ENCODE assay signal across 12 mouse cellular contexts in the genomic region with DNA sequence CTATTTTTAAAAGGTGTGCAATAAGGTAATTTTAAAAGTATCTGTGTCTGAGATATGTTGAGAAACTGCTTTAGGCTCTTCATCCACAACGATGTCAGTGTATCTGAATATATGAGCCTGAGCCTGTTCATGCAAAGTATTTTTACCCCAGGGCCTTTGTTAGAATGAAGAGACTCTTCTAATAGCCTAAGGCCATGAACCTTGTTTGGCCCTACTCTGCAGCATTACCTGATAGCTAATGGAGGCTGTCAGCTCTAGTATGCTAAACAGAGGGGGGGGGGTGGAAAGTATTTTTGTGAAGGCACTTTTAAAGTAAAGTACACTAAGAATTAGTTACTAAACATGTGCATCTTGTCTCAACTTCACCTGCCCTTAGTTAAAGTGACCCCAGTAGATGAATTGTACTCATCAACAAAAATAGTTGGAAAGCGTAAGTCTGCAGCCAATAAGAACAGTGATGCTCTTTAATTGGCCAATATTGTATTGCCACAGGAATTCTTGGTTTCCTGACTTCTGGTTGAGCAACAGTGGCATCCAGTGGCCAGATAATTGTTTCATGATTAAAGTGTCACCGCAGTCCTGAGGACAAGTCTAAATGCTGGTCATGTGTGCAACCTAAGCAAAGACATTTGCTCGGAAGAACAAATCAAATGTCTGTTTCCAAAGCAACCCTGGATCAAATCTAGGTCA. TPM values are rescaled to one million over a fixed set of nuclear protein-coding genes. Genes with fewer than 3 reads are reported as not detected.
DNase-seq lines count a peak whose midpoint lies in the region; ATAC-seq and TF ChIP-seq lines count a peak whose summit lies in the region.
"Had no signal": no experiment of that assay in that cellular context is flagged by ENCODE, and none has a peak within 500 bp of the region (broad histone marks: within the 10 kb centered on the region; RNA-seq: fewer than 3 reads in every experiment).

No protein-coding gene starts in this region.

- no peak overlapping the region for H3K4me2 ChIP-seq in heart, postnatal 0 days (ENCODE audit: low read depth, low read length)
- no peak overlapping the region for H3K4me2 ChIP-seq in midbrain, embryonic 13.5 days (replicated peaks)
- H3K4me2 ChIP-seq: hindbrain, embryonic 15.5 days had no signal

- TF ChIP-seq EP300 in heart, postnatal 0 days (IDR thresholded peaks at IDR 0.05; ENCODE audit: low read depth), result no peak

- no peak for DNase-seq in heart, postnatal 0 days (ENCODE audit: low spot score)
- DNase-seq in heart, adult 11 months, result no peak
- peak; percentile 16 for DNase-seq in left cerebral cortex, postnatal 4 days
- DNase-seq in left cerebral cortex, postnatal 10 days (ENCODE audit: extremely low spot score in 1 of 2, low spot score in 2 of 2), result no peak
- DNase-seq in brain, embryonic 14.5 days (ENCODE audit: low read depth), result peak; percentile 45
- no peak for DNase-seq in yolk sac, embryonic 10.5 days (ENCODE audit: low spot score)
- DNase-seq: lung, postnatal 4 days; thymus, adult 18-20 months had no signal

- no peaks in the 10 kb centered on the region for H3K36me3 ChIP-seq in heart, postnatal 0 days (replicated peaks; ENCODE audit: control insufficient read depth, insufficient read depth, low read length)
- no peaks in the 10 kb centered on the region for H3K36me3 ChIP-seq in midbrain, embryonic 13.5 days
- H3K36me3 ChIP-seq: hindbrain, embryonic 15.5 days had no signal

- H3K9ac ChIP-seq in heart, postnatal 0 days (replicated peaks; ENCODE audit: low read depth, low read length), result no peak overlapping the region
- no peak overlapping the region for H3K9ac ChIP-seq in midbrain, embryonic 13.5 days (replicated peaks)
- H3K9ac ChIP-seq: hindbrain, embryonic 15.5 days had no signal

- H3K4me1 ChIP-seq in heart, postnatal 0 days (ENCODE audit: control insufficient read depth, insufficient read depth), result no peaks in the 10 kb centered on the region
- no peaks in the 10 kb centered on the region for H3K4me1 ChIP-seq in midbrain, embryonic 13.5 days (replicated peaks)
- H3K4me1 ChIP-seq: hindbrain, embryonic 15.5 days had no signal

- peak; percentile 55 for TF ChIP-seq CTCF in heart, postnatal 0 days (IDR thresholded peaks at IDR 0.05; ENCODE audit: low read depth)
- peak; percentile 42; the same call in 1 of the 2 replicates for TF ChIP-seq CTCF in brain, embryonic 14.5 days (IDR thresholded peaks at IDR 0.05; ENCODE audit: borderline replicate concordance, extremely low read depth, insufficient read depth, insufficient read length)

- WGBS in heart, postnatal 0 days, result 58% methylated on average over 4 of the region's 4 CpGs
- 76% methylated on average over 4 of the region's 4 CpGs for WGBS in midbrain, embryonic 13.5 days

- peak; percentile 44; the same call in 1 of the 2 replicates for ATAC-seq in heart, postnatal 0 days (ENCODE audit: insufficient read depth, low read depth)
- ATAC-seq in midbrain, embryonic 13.5 days, result peak; percentile 67
- no peak for ATAC-seq in monocyte, adult 5-6 weeks (replicated peaks; ENCODE audit: insufficient number of reproducible peaks, low FRiP score, low TSS enrichment, poor library complexity, severe bottlenecking)

- no peak for TF ChIP-seq POLR2A in brain, embryonic 14.5 days (IDR thresholded peaks at IDR 0.05; ENCODE audit: borderline replicate concordance, extremely low read depth, insufficient read depth, insufficient read length, poor library complexity, severe bottlenecking)

- H3K4me3 ChIP-seq in heart, postnatal 0 days (ENCODE audit: low read depth, low read length), result no peak overlapping the region
- H3K4me3 ChIP-seq in midbrain, embryonic 13.5 days (replicated peaks), result no peak overlapping the region
- H3K4me3 ChIP-seq: hindbrain, embryonic 15.5 days had no signal

- intact Hi-C loops in left cerebral cortex, postnatal 4 days (cut with DNase I), result no loop called here
- intact Hi-C loops in left cerebral cortex, postnatal 10 days (cut with DNase I), result no loop called here

- no peak overlapping the region for H3K27ac ChIP-seq in heart, postnatal 0 days (ENCODE audit: low read depth)
- H3K27ac ChIP-seq in midbrain, embryonic 13.5 days, result no peak overlapping the region
- H3K27ac ChIP-seq: hindbrain, embryonic 15.5 days had no signal

- H3K27me3 ChIP-seq in heart, postnatal 0 days (ENCODE audit: control insufficient read depth, insufficient read depth, low read length), result no peaks in the 10 kb centered on the region
- no peaks in the 10 kb centered on the region for H3K27me3 ChIP-seq in midbrain, embryonic 13.5 days
- H3K27me3 ChIP-seq: CH12.LX; hindbrain, embryonic 15.5 days had no signal

- no peaks in the 10 kb centered on the region for H3K9me3 ChIP-seq in heart, postnatal 0 days (replicated peaks; ENCODE audit: control insufficient read depth, low read length)
- no peaks in the 10 kb centered on the region for H3K9me3 ChIP-seq in midbrain, embryonic 13.5 days
- H3K9me3 ChIP-seq: hindbrain, embryonic 15.5 days had no signal

RNA-seq across cellular contexts. Expression of a gene that starts 10.5 kb away (rescaled TPM):
- 18.0 and 20.0 TPM in 2 replicates for total RNA-seq in heart, postnatal 0 days (2014; rRNA removed; ENCODE audit: low replicate concordance)
- 3.0 and 3.8 TPM in 2 replicates for polyA plus RNA-seq in heart, postnatal 0 days (2015; fragmentation: Nextera tagmentation; extraction: Ambion mirVana)
- 10 to 100 TPM; 75.6 to 76.9 TPM for total RNA-seq in left cerebral cortex, postnatal 4 days (2021)
- 10 to 100 TPM; 57.6 to 60.9 TPM for total RNA-seq in left cerebral cortex, postnatal 10 days (2021)
- 7.8 and 12.2 TPM in 2 replicates for polyA plus RNA-seq in brain, embryonic 14.5 days (2012; rRNA removed)
- polyA plus RNA-seq in midbrain, embryonic 13.5 days (2015; fragmentation: Nextera tagmentation; extraction: Ambion mirVana), result 13.5 and 17.4 TPM in 2 replicates
- total RNA-seq in monocyte, adult 5-6 weeks (2017), result not detected in 3 replicates
- total RNA-seq: CH12.LX had no signal

Comparison
In these comparisons a context has a peak if more than half of its experiments do, and no peak if none do; other contexts are left out.
1. DNase-seq: peak in left cerebral cortex, postnatal 4 days (single experiment) and brain, embryonic 14.5 days (single experiment); none in heart, postnatal 0 days (single experiment), heart, adult 11 months (single experiment), left cerebral cortex, postnatal 10 days (0 of 2) and yolk sac, embryonic 10.5 days (single experiment).
2. RNA of a gene that starts 10.5 kb away (total RNA-seq): 75.6 to 76.9 TPM in left cerebral cortex, postnatal 4 days, 57.6 to 60.9 TPM in left cerebral cortex, postnatal 10 days and 18.0 to 20.0 TPM in heart, postnatal 0 days; not detected in monocyte, adult 5-6 weeks; every median in the first group is over 10 times any median in the second.